Mouse (Mus musculus) stomach, postnatal 0 days (tissue): ENCODE data around the gene Prrg4.

Experiments used
- CTCF ChIP-seq: IDR thresholded peaks from 2 replicates; pipeline ENCODE4 v1.5.1; 2016; ENCODE audit warnings: antibody characterized with exemption, low read depth, mild to moderate bottlenecking, moderate library complexity
- EP300 ChIP-seq: optimal IDR thresholded peaks from 2 replicates; pipeline ENCODE3; 2016; ENCODE audit warnings: antibody characterized with exemption

- peak; percentile 56 for TF ChIP-seq CTCF
- no peak for TF ChIP-seq EP300
Measured at GRCm38 (mm10) chr2:104849276-104849990, at the start of gene Prrg4.
